Mouse (Mus musculus): ENCODE measurements around the gene Arhgap42. TPM values are rescaled to one million over a fixed set of nuclear protein-coding genes. Genes with fewer than 3 reads are reported as not detected.

Gene Arhgap42
- total and polyA plus RNA-seq, 2 experiments from 2014 or later, result 5.9 to 13.0 TPM

- DNase-seq (ENCODE audit: low spot score) (no peak), ATAC-seq (no peak)
- no peak for TF ChIP-seq CTCF (IDR thresholded peaks at IDR 0.05; ENCODE audit: low read depth)
- no peak overlapping the region for H3K4me3 ChIP-seq (ENCODE audit: low read length)
- H3K4me1 ChIP-seq (ENCODE audit: insufficient read depth, low read length), result no peaks in the 10 kb centered on the region
- 94% methylated on average over 2 of the region's 2 CpGs for WGBS
- H3K27ac ChIP-seq, result no peak overlapping the region
- H3K4me2 ChIP-seq (ENCODE audit: low read depth, low read length), result no peak overlapping the region
- H3K9ac ChIP-seq (replicated peaks; ENCODE audit: low read length), result no peak overlapping the region
- no peaks in the 10 kb centered on the region for H3K9me3 ChIP-seq (ENCODE audit: low read length)
- 0 out of 2 replicates have a peak, but pooled peaks cover 5% of the 10 kb centered on the region for H3K36me3 ChIP-seq (ENCODE audit: insufficient read depth, low read length)
- no peaks in the 10 kb centered on the region for H3K27me3 ChIP-seq (ENCODE audit: insufficient read depth, low read length)
Observed at GRCm38 (mm10) chr9:9015108-9015507, 223.8 kb downstream of the Arhgap42 start.

DNA sequence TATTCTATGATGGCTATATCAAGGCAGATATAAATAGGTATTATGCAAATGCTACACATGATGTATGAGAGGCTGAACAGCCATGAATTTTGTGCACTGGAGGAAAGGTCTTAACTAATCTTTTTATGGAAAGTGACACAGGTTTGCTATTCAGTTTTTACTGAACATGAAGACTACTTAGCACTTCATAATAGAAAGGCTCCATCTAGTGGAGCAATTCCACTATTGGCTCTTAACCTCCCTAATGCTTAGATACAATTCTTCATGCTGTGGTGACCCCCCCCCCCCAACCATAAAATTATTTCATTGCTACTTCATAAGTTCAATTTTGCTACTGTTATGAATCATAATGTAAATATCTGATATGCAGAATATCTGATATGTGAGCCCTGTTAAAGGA, 237.7 kb downstream of the Arhgap42 start:
- ATAC-seq (no peak), DNase-seq (ENCODE audit: low spot score) (peak; percentile 34)
- H3K4me2 ChIP-seq (ENCODE audit: low read depth, low read length), result no peak overlapping the region

GRCm38 (mm10) chr9:8996494-8996893, 242.4 kb downstream of the Arhgap42 start:
- Histone ChIP-seq H3K4me2 (ENCODE audit: low read depth, low read length) (no peak overlapping the region), H3K27me3 (ENCODE audit: insufficient read depth, low read length) (no peaks in the 10 kb centered on the region), H3K36me3 (ENCODE audit: insufficient read depth, low read length) (no peaks in the 10 kb centered on the region), H3K4me1 (ENCODE audit: insufficient read depth, low read length) (no peaks in the 10 kb centered on the region), H3K4me3 (ENCODE audit: low read length) (no peak overlapping the region), H3K27ac (no peak overlapping the region), H3K9me3 (ENCODE audit: low read length) (no peaks in the 10 kb centered on the region), H3K9ac (replicated peaks; ENCODE audit: low read length) (no peak overlapping the region)
- TF ChIP-seq CTCF (IDR thresholded peaks at IDR 0.05; ENCODE audit: low read depth), result no peak
- WGBS, result 80% methylated on average over 2 of the region's 2 CpGs
- no peak for DNase-seq (ENCODE audit: low spot score)
- no peak for ATAC-seq

More for the DNA sequence above, 237.7 kb downstream of the Arhgap42 start:
- no peaks in the 10 kb centered on the region for H3K4me1 ChIP-seq (ENCODE audit: insufficient read depth, low read length)
- H3K36me3 ChIP-seq (ENCODE audit: insufficient read depth, low read length), result peaks cover 3% of the 10 kb centered on the region; the same call in 1 of the 2 replicates
- peak; percentile 34; the same call in 1 of the 2 replicates for TF ChIP-seq CTCF (IDR thresholded peaks at IDR 0.05; ENCODE audit: low read depth)
- H3K27ac ChIP-seq, result no peak overlapping the region
- no peak overlapping the region for H3K4me3 ChIP-seq (ENCODE audit: low read length)
- H3K9ac ChIP-seq (replicated peaks; ENCODE audit: low read length), result no peak overlapping the region
- H3K27me3 ChIP-seq (ENCODE audit: insufficient read depth, low read length), result no peaks in the 10 kb centered on the region
- H3K9me3 ChIP-seq (ENCODE audit: low read length), result no peaks in the 10 kb centered on the region

DNA sequence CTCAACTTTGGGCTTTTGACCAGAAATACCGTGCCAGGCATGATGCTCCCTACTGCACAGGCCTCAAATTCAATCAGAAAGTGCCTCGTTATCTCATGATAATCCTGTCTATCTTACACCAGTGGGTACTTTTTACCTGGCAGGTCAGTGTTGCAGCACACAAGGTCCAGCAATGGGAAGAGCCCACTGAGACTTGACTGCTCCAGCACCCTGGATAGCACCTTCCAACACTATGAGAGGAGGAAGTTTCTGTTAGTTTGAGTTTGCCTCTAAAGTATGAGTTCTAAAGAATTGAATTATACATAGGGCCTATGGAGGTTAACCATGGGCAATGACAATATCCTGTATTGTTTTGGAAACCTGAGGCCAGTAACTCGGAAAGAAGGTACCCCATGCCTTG, 256.6 kb downstream of the Arhgap42 start:
- Histone ChIP-seq H3K4me3 (ENCODE audit: low read length) (no peak overlapping the region), H3K4me1 (ENCODE audit: insufficient read depth, low read length) (no peaks in the 10 kb centered on the region), H3K9ac (replicated peaks; ENCODE audit: low read length) (no peak overlapping the region), H3K27ac (no peak overlapping the region), H3K9me3 (ENCODE audit: low read length) (no peaks in the 10 kb centered on the region), H3K36me3 (ENCODE audit: insufficient read depth, low read length) (no peaks in the 10 kb centered on the region), H3K27me3 (ENCODE audit: insufficient read depth, low read length) (no peaks in the 10 kb centered on the region), H3K4me2 (ENCODE audit: low read depth, low read length) (no peak overlapping the region)
- WGBS, result 81% methylated on average over 3 of the region's 3 CpGs
- TF ChIP-seq CTCF (IDR thresholded peaks at IDR 0.05; ENCODE audit: low read depth), result no peak
- DNase-seq (ENCODE audit: low spot score) (no peak), ATAC-seq (no peak)

DNA sequence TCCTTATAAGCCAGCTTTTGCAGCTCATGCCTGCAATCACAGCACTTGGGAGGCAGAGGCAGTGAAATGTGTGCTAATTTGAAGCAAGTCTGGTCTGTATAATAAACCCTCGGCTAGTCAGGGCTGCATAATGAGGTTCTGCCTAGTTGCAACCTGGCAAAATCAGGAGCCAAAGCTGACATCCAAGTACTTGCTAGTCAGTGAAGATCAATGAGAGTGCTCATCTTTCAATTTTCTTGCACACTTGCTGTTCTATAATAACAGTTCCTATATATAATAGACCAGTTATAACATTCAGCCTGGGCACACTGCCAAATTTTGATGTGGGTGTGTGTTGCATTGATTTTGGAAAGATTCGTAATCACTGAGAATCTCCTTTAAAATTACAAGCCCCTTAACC, 261.1 kb downstream of the Arhgap42 start:
- TF ChIP-seq CTCF (IDR thresholded peaks at IDR 0.05; ENCODE audit: low read depth), result no peak
- no peaks in the 10 kb centered on the region for H3K27me3 ChIP-seq (ENCODE audit: insufficient read depth, low read length)
- DNase-seq (ENCODE audit: low spot score), result peak; percentile 2
- no peak for ATAC-seq
- H3K9ac ChIP-seq (replicated peaks; ENCODE audit: low read length), result no peak overlapping the region
- no peak overlapping the region for H3K27ac ChIP-seq
- no peak overlapping the region for H3K4me3 ChIP-seq (ENCODE audit: low read length)
- 40% methylated on average over 2 of the region's 2 CpGs for WGBS
- H3K4me2 ChIP-seq (ENCODE audit: low read depth, low read length), result no peak overlapping the region
- H3K9me3 ChIP-seq (ENCODE audit: low read length), result no peaks in the 10 kb centered on the region
- no peaks in the 10 kb centered on the region for H3K4me1 ChIP-seq (ENCODE audit: insufficient read depth, low read length)
- H3K36me3 ChIP-seq (ENCODE audit: insufficient read depth, low read length), result no peaks in the 10 kb centered on the region

DNA sequence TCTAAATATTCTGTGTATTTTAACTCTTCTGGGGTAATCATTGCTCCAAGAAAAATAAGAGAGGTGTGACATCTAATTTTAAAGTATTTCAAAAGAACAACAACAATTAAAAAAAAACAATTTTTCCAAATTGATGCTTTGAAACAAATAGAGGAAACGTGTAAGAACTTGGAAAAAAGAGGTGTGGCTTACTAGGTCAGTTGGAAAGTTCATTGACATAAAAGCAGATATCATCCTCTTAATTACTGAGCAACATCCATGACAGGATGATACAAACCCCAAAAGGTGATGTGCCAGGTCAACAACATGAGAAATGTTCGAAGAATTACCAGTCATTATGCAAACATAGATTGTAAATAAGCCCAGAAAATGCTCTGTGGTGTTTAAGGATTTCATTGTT, 267.4 kb downstream of the Arhgap42 start, which contains the start of gene Gm16485:
Gene Gm16485 (plus strand): TSS at position 301 of the 400 bp plus-strand sequence.
- Histone ChIP-seq H3K4me3 (ENCODE audit: low read length) (no peak within 1 kb of the TSS), H3K4me1 (ENCODE audit: insufficient read depth, low read length) (no peaks in the 10 kb centered on the region), H3K27ac (no peak within 1 kb of the TSS), H3K27me3 (ENCODE audit: insufficient read depth, low read length) (no peaks in the 10 kb centered on the region), H3K36me3 (ENCODE audit: insufficient read depth, low read length) (no peaks in the 10 kb centered on the region), H3K9ac (replicated peaks; ENCODE audit: low read length) (no peak within 1 kb of the TSS), H3K4me2 (ENCODE audit: low read depth, low read length) (no peak within 1 kb of the TSS), H3K9me3 (ENCODE audit: low read length) (no peaks in the 10 kb centered on the region)
- no peak for TF ChIP-seq CTCF (IDR thresholded peaks at IDR 0.05; ENCODE audit: low read depth)
- ATAC-seq (no peak), DNase-seq (ENCODE audit: low spot score) (no peak)
- 78% methylated on average over 2 of the region's 2 CpGs for WGBS

DNA sequence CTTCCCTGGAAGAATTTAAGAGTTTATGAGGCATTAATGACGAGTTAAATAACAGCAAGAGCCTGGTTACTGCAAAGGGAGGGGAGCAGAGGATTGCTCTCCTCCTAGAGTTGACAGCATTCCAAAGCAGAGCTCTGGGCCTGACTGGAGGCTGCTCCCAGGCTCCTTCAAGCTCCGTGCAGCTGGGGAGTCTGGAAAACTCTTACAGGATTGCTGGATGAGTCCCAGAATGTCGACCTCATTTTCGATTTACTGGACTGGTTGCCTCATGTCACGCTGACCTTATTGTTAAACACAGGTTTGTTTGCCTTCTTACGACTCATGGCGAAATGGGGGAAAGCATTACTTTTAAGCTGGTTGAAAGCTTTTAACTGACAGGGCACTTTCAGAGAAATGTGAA, 268.7 kb downstream of the Arhgap42 start:
- H3K27ac ChIP-seq, result no peak overlapping the region
- H3K27me3 ChIP-seq (ENCODE audit: insufficient read depth, low read length), result no peaks in the 10 kb centered on the region
- 64% methylated on average over 7 of the region's 7 CpGs for WGBS
- no peaks in the 10 kb centered on the region for H3K36me3 ChIP-seq (ENCODE audit: insufficient read depth, low read length)
- TF ChIP-seq CTCF (IDR thresholded peaks at IDR 0.05; ENCODE audit: low read depth), result no peak
- no peaks in the 10 kb centered on the region for H3K9me3 ChIP-seq (ENCODE audit: low read length)
- no peak overlapping the region for H3K4me3 ChIP-seq (ENCODE audit: low read length)
- no peaks in the 10 kb centered on the region for H3K4me1 ChIP-seq (ENCODE audit: insufficient read depth, low read length)
- ATAC-seq (no peak), DNase-seq (ENCODE audit: low spot score) (peak; percentile 7)
- no peak overlapping the region for H3K4me2 ChIP-seq (ENCODE audit: low read depth, low read length)
- H3K9ac ChIP-seq (replicated peaks; ENCODE audit: low read length), result no peak overlapping the region
